Mouse (Mus musculus): ENCODE data around the gene Qrich2. TPM values are rescaled to one million over a fixed set of nuclear protein-coding genes. Genes with fewer than 3 reads are reported as not detected.
"Not testable (repeated sequence)": the region's sequence is repeated elsewhere in the genome, so short reads cannot be mapped to it uniquely, and the experiment has no call there.

Gene Qrich2
- polyA plus RNA-seq, 1 experiment from 2014 or later = not detected

- no peak overlapping the region for H3K9ac ChIP-seq
- H3K4me1 ChIP-seq (replicated peaks) = peaks cover 12% of the 10 kb centered on the region; the same call in 1 of the 2 replicates
- no peaks in the 10 kb centered on the region for H3K36me3 ChIP-seq (replicated peaks)
- no peak overlapping the region for H3K27ac ChIP-seq (replicated peaks)
- no peak for ATAC-seq (ENCODE audit: insufficient read depth)
- H3K27me3 ChIP-seq = peaks cover 12% of the 10 kb centered on the region; the same call in 1 of the 2 replicates
- H3K4me3 ChIP-seq (replicated peaks) = no peak overlapping the region
- no peaks in the 10 kb centered on the region for H3K9me3 ChIP-seq (replicated peaks)
- WGBS (ENCODE audit: insufficient replicate concordance) = 59% methylated on average over 6 of the region's 6 CpGs
- no peak overlapping the region for H3K4me2 ChIP-seq
Observed at GRCm38 (mm10) chr11:116418841-116419462, 47.1 kb downstream of the Qrich2 start.

DNA sequence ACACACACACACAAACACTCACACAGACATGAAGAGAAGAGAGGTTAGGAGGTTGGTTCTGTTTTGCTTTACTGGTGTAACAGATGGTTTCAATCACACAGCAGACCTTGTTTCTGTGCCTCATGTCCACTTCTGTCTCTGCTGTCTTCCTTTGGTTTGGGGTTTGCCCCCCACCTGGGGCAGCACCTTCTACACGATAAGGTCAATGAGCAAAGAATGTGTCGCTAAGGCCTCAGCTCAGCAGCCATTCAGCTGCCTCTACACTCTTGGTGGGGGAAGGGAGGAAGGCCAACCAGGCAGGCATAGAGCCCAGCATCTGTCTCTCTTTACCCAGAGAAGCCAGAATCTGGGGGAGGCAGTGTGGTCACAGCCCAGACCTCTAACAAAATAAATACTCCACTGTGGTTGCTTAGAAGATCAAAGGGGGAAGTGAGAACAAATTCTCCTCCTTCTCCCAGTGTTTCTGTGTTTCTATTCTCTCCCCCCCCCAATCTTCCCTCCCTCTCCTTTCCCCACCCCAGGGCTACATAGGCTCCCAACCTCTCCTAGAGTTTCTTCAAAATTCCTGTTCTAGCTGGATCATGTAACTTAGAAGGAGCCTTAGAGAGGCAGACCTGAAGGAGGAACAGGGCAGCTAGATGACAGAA is 47.7 kb downstream of the Qrich2 start:
- no peak overlapping the region for H3K9ac ChIP-seq
- ATAC-seq (ENCODE audit: insufficient read depth) = no peak; the same call in 1 of the 2 replicates
- 0% methylated on average over 2 of the region's 2 CpGs for WGBS (ENCODE audit: insufficient replicate concordance)
- H3K36me3 ChIP-seq (replicated peaks) = no peaks in the 10 kb centered on the region
- peaks cover 18% of the 10 kb centered on the region for H3K27me3 ChIP-seq
- peaks cover 16% of the 10 kb centered on the region for H3K4me1 ChIP-seq (replicated peaks)
- H3K4me3 ChIP-seq (replicated peaks) = no peak overlapping the region
- H3K4me2 ChIP-seq = no peak overlapping the region
- H3K9me3 ChIP-seq (replicated peaks) = no peaks in the 10 kb centered on the region
- H3K27ac ChIP-seq (replicated peaks) = no peak overlapping the region

DNA sequence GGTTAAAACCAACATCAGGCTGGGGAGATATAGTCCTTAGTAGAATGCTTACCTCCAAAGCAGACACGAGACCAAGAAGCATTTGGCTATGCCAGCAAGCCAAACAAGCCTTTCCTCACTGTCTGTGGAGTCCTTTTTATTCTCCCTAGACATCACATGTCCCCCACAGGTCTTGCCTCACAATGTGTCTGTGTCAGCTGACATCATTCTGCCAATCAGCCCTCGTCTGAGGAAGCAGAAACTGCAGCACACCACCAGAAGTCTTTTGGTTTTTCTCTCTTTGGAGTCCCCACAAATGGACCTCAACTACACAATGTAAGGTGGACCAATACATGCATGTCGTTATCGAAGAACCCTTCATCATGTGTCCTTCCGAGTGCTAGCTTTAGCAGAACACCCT is 49.0 kb downstream of the Qrich2 start:
- ATAC-seq (ENCODE audit: insufficient read depth) = no peak
- Histone ChIP-seq H3K9ac (no peak overlapping the region), H3K36me3 (replicated peaks) (no peaks in the 10 kb centered on the region), H3K4me3 (replicated peaks) (no peak overlapping the region), H3K27me3 (peaks cover 31% of the 10 kb centered on the region), H3K4me1 (replicated peaks) (peaks cover 29% of the 10 kb centered on the region), H3K27ac (replicated peaks) (no peak overlapping the region), H3K9me3 (replicated peaks) (no peaks in the 10 kb centered on the region), H3K4me2 (no peak overlapping the region)
- WGBS (ENCODE audit: insufficient replicate concordance) = 69% methylated on average over 5 of the region's 5 CpGs

- no peak overlapping the region for H3K9ac ChIP-seq
- H3K9me3 ChIP-seq (replicated peaks) = no peaks in the 10 kb centered on the region
- no peak for ATAC-seq (ENCODE audit: insufficient read depth)
- H3K27me3 ChIP-seq = peaks cover 38% of the 10 kb centered on the region
- peaks cover 36% of the 10 kb centered on the region for H3K4me1 ChIP-seq (replicated peaks)
- H3K36me3 ChIP-seq (replicated peaks) = no peaks in the 10 kb centered on the region
- H3K27ac ChIP-seq (replicated peaks) = no peak overlapping the region
- 65% methylated on average over 6 of the region's 6 CpGs for WGBS (ENCODE audit: insufficient replicate concordance)
- H3K4me2 ChIP-seq = no peak overlapping the region
- H3K4me3 ChIP-seq (replicated peaks) = no peak overlapping the region
Observed at GRCm38 (mm10) chr11:116416196-116416943, 49.7 kb downstream of the Qrich2 start.

DNA sequence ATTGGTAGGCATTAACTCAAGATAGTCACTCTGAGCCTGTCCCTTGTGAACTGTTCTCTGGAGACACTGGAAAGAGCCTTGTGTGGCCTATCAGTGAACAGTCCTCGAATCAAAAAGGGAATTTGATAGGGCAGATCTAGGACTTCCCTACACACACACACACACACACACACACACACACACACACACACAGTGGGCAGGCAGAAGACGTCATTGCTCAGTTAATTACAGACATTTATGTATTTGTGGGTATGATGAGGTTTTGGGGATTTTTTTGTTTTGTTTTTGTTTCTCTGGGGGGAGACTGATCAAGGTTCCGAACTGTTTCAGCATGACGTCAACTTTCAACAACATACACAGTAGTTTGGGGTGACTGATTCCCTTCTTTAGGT is 52.4 kb downstream of the Qrich2 start:
- H3K36me3 ChIP-seq (replicated peaks) = no peaks in the 10 kb centered on the region
- H3K9me3 ChIP-seq (replicated peaks) = no peaks in the 10 kb centered on the region
- no peak overlapping the region for H3K27ac ChIP-seq (replicated peaks)
- no peak for ATAC-seq (ENCODE audit: insufficient read depth)
- H3K4me2 ChIP-seq = peak overlapping the region; percentile 100
- peaks cover 32% of the 10 kb centered on the region for H3K4me1 ChIP-seq (replicated peaks)
- H3K9ac ChIP-seq = no peak overlapping the region
- H3K27me3 ChIP-seq = peaks cover 47% of the 10 kb centered on the region
- WGBS (ENCODE audit: insufficient replicate concordance) = 56% methylated on average over 4 of the region's 4 CpGs
- peak overlapping the region; percentile 70 for H3K4me3 ChIP-seq (replicated peaks)

DNA sequence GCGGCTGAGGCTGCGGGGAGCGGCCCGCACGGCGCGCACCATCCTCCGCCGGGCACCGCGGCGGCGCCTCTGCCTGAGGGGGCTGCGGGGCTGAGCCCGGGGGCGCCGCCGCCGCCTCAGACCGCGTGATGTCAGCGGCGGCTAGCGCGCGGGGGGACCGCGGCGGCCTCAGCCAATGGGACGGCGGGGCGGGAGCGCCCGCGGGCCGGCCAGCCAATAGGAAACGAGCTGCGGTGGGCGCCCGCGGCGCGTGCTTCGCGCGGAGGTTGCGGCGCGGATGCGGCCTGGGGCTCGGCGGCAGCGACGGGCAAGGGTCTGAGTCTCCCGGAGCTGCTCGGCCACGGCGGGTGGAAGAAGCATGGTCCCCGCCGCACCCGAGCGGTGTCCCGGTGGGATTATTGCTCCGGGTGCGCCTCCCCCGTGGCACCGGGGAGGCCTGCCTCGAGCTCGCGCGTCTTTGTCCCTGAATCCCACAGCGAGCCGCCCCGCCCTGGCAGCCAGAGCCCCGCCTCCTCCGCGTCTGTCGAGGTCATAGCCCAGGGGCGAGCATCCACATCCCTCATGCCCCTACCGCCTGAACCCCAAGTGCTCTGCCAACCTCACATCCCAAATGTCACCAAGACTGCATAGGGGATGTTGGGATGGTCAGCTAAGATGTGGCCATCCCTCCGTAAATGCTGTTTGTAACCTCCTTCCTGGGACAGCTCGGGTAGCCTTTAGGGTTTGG is 53.0 kb downstream of the Qrich2 start, which contains the start of gene Rnf157:
Rnf157 (minus strand) TSS at position 129 of the 727 bp plus-strand sequence.
- H3K36me3 ChIP-seq (replicated peaks) = no peaks in the 10 kb centered on the region
- peak within 1 kb of the TSS; percentile 64 for H3K9ac ChIP-seq
- H3K4me3 ChIP-seq (replicated peaks) = peak within 1 kb of the TSS; percentile 70
- H3K4me2 ChIP-seq = peak within 1 kb of the TSS; percentile 100
- WGBS (ENCODE audit: insufficient replicate concordance) = 1% methylated on average over 80 of the region's 82 CpGs
- no peak within 1 kb of the TSS for H3K27ac ChIP-seq (replicated peaks)
- no peaks in the 10 kb centered on the region for H3K9me3 ChIP-seq (replicated peaks)
- peak; percentile 85 for ATAC-seq (ENCODE audit: insufficient read depth)
- peaks cover 47% of the 10 kb centered on the region for H3K27me3 ChIP-seq
- H3K4me1 ChIP-seq (replicated peaks) = peaks cover 26% of the 10 kb centered on the region

DNA sequence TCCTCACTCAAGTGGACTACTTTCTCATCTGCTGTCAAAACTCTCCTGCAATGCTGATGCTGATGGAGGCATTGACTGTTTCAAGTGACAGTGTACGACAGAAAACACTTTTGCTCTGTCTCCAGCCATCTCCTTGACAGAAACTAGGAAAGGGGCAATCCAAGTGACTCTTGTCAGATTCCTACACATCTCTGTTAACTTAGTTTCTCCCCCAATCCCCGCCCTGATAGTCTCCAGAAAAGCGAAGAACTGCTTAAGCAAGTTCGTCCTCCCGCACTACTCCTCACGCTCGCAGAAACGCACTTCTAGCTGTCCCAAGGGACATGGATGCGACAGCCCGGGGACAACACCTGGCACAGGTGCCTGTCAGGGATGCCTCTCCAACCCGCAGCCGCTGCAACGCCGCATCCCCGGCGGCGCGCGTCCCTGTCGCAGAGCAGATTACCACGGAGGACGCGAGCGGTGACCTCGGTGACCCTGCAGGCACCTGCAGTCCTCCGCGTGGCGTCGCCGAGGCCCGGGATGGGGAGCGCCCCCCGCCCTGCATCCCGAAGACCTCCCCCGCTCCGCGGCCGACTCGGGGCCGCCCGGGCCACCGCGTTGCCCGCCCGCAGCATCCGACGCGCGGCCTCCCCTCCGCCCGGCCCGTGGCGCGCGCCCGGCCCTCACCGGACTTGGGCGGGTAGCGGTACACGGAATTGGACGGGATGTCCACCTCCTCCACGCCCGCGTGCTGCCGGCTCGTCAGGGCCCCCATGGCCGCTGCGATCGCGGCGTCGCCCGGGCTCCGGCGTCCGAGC is 53.8 kb downstream of the Qrich2 start:
- Histone ChIP-seq H3K9ac (peak overlapping the region; percentile 64), H3K9me3 (replicated peaks) (no peaks in the 10 kb centered on the region), H3K27ac (replicated peaks) (no peak overlapping the region), H3K36me3 (replicated peaks) (no peaks in the 10 kb centered on the region), H3K4me1 (replicated peaks) (peaks cover 25% of the 10 kb centered on the region), H3K4me2 (peak overlapping the region; percentile 100), H3K4me3 (replicated peaks) (peak overlapping the region; percentile 70), H3K27me3 (peaks cover 47% of the 10 kb centered on the region)
- ATAC-seq (ENCODE audit: insufficient read depth) = peak; percentile 64
- 2% methylated on average over 76 of the region's 76 CpGs for WGBS (ENCODE audit: insufficient replicate concordance)

GRCm38 (mm10) chr11:116411582-116411981 is 54.5 kb downstream of the Qrich2 start:
- WGBS (ENCODE audit: insufficient replicate concordance) = 42% methylated on average over 6 of the region's 6 CpGs
- no peak for ATAC-seq (ENCODE audit: insufficient read depth)
- Histone ChIP-seq H3K36me3 (replicated peaks) (no peaks in the 10 kb centered on the region), H3K9ac (no peak overlapping the region), H3K27ac (replicated peaks) (no peak overlapping the region), H3K4me2 (peak overlapping the region; percentile 100), H3K4me1 (replicated peaks) (peaks cover 25% of the 10 kb centered on the region), H3K27me3 (peaks cover 43% of the 10 kb centered on the region), H3K4me3 (replicated peaks) (peak overlapping the region; percentile 70), H3K9me3 (replicated peaks) (no peaks in the 10 kb centered on the region)

DNA sequence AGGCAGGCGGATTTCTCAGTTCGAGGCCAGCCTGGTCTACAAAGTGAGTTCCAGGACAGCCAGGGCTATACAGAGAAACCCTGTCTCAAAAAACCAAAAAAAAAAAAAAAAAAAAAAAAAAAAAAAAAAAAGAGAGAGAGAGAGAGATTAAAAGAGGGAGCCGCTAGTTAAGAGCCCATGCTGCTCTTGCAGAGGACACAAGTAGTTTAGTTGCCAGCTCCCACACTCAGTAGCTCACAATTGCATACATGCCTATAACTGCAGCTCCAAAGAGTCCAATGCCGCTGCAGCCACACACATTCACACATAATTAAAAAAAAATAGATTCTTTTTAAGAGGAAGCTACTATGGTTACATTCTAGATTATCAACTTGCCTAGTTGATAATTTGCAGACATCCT is 55.6 kb downstream of the Qrich2 start:
- not testable (repeated sequence) for H3K36me3 ChIP-seq (replicated peaks); H3K9ac ChIP-seq; H3K4me2 ChIP-seq; H3K9me3 ChIP-seq (replicated peaks); H3K27ac ChIP-seq (replicated peaks); ATAC-seq (ENCODE audit: insufficient read depth); H3K4me3 ChIP-seq (replicated peaks)
- H3K4me1 ChIP-seq (replicated peaks) = peaks cover 25% of the 10 kb centered on the region
- H3K27me3 ChIP-seq = peaks cover 43% of the 10 kb centered on the region
- 78% methylated on average over 4 of the region's 4 CpGs for WGBS (ENCODE audit: insufficient replicate concordance)

GRCm38 (mm10) chr11:116409008-116409407 is 57.0 kb downstream of the Qrich2 start:
- WGBS (ENCODE audit: insufficient replicate concordance) = 73% methylated on average over 3 of the region's 3 CpGs
- Histone ChIP-seq H3K27me3 (peaks cover 35% of the 10 kb centered on the region), H3K4me3 (replicated peaks) (no peak overlapping the region), H3K4me1 (replicated peaks) (peaks cover 25% of the 10 kb centered on the region), H3K9me3 (replicated peaks) (no peaks in the 10 kb centered on the region), H3K36me3 (replicated peaks) (no peaks in the 10 kb centered on the region), H3K9ac (no peak overlapping the region), H3K4me2 (no peak overlapping the region), H3K27ac (replicated peaks) (no peak overlapping the region)
- no peak for ATAC-seq (ENCODE audit: insufficient read depth)

All from liver, embryonic 15.5 days (tissue).